Mouse (Mus musculus): ENCODE measurements around the gene Slc25a1.

DNA sequence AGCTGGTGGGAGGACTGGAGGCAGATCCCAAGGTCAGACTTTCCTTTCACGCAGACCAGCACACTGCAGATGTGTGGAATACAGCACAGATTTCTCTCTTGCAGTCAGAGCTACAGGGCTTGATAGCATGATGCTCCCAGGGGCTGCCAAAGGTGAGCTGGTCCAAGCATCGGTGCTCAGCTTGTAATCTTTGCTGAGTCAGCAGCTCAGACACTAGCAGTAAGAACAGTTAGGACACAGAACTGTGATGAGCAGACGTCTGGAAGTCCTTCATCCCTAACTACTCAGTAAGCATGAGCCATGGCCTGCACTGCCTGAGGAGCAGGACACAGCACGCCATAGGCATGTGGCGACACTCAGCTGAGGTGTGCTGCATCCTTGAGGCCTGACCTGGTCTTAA is 43.8 kb upstream of the Slc25a1 start:
- TF ChIP-seq HCFC1 (IDR thresholded peaks at IDR 0.05; ENCODE audit: low read depth, low read length) (no peak), CTCF (conservative IDR thresholded peaks at IDR 0.05 in 1 of 2, IDR thresholded peaks at IDR 0.05 in 1 of 2; ENCODE audit: low read depth in 2 of 2, low read length in 2 of 2) (no peak), POLR2A (IDR thresholded peaks at IDR 0.05; ENCODE audit: low read depth, low read length) (no peak), ETS1 (conservative IDR thresholded peaks at IDR 0.05; ENCODE audit: low read depth, low read length) (no peak), ZC3H11A (IDR thresholded peaks at IDR 0.05; ENCODE audit: low read depth, low read length) (no peak), UBTF (IDR thresholded peaks at IDR 0.05; ENCODE audit: low read depth, low read length) (no peak), ZMIZ1 (IDR thresholded peaks at IDR 0.05; ENCODE audit: low read depth, low read length) (no peak), USF2 (conservative IDR thresholded peaks at IDR 0.05; ENCODE audit: low read depth, low read length) (no peak)
